Mouse (Mus musculus) urinary bladder, postnatal 10 days (tissue): ENCODE results near the gene Ralgps1.
"Not testable (repeated sequence)": the region's sequence is repeated elsewhere in the genome, so short reads cannot be mapped to it uniquely, and the experiment has no call there.

Experiments used
- DNase-seq: peaks from one replicate; pipeline ENCODE4 v3.0.0; 2022; ENCODE audit warnings: low spot score

Gene Ralgps1

GRCm38 (mm10) chr2:33361139-33361716 lies 10.1 kb downstream of the Ralgps1 start:
- DNase-seq: no peak

GRCm38 (mm10) chr2:33360564-33360963 lies 10.7 kb downstream of the Ralgps1 start:
- no peak for DNase-seq

GRCm38 (mm10) chr2:33359184-33359583 lies 12.1 kb downstream of the Ralgps1 start:
- DNase-seq: no peak

- DNase-seq: no peak
These were observed 13.9 kb downstream of the Ralgps1 start for GRCm38 (mm10) chr2:33357250-33357838.

- DNase-seq: no peak
These were observed 15.7 kb downstream of the Ralgps1 start for GRCm38 (mm10) chr2:33355558-33355957.

GRCm38 (mm10) chr2:33353432-33353831 lies 17.9 kb downstream of the Ralgps1 start:
- no peak for DNase-seq

- DNase-seq: no peak
These were observed 19.8 kb downstream of the Ralgps1 start for GRCm38 (mm10) chr2:33351449-33351848.

GRCm38 (mm10) chr2:33350921-33351320 lies 20.4 kb downstream of the Ralgps1 start:
- DNase-seq: no peak

GRCm38 (mm10) chr2:33349581-33349980 lies 21.7 kb downstream of the Ralgps1 start:
- DNase-seq: no peak

GRCm38 (mm10) chr2:33349081-33349480 lies 22.2 kb downstream of the Ralgps1 start:
- no peak for DNase-seq

GRCm38 (mm10) chr2:33348260-33348659 lies 23.0 kb downstream of the Ralgps1 start:
- no peak for DNase-seq

- DNase-seq: no peak
These were observed 23.7 kb downstream of the Ralgps1 start for GRCm38 (mm10) chr2:33347607-33348006.

GRCm38 (mm10) chr2:33346749-33347148 lies 24.5 kb downstream of the Ralgps1 start:
- DNase-seq: no peak

- no peak for DNase-seq
These were observed 25.3 kb downstream of the Ralgps1 start for GRCm38 (mm10) chr2:33345956-33346355.

GRCm38 (mm10) chr2:33345475-33345874 lies 25.8 kb downstream of the Ralgps1 start:
- no peak for DNase-seq

- no peak for DNase-seq
These were observed 27.9 kb downstream of the Ralgps1 start for GRCm38 (mm10) chr2:33343413-33343812.

GRCm38 (mm10) chr2:33342148-33342547 lies 29.1 kb downstream of the Ralgps1 start:
- DNase-seq: no peak

GRCm38 (mm10) chr2:33335789-33336188 lies 35.5 kb downstream of the Ralgps1 start:
- no peak for DNase-seq

- DNase-seq: no peak
These were observed 41.7 kb downstream of the Ralgps1 start for GRCm38 (mm10) chr2:33329622-33330021.

- no peak for DNase-seq
These were observed 42.3 kb downstream of the Ralgps1 start for GRCm38 (mm10) chr2:33328941-33329340.

GRCm38 (mm10) chr2:33325359-33325758 lies 45.9 kb downstream of the Ralgps1 start:
- no peak for DNase-seq

GRCm38 (mm10) chr2:33323799-33324595 lies 47.3 kb downstream of the Ralgps1 start:
- no peak for DNase-seq

- not testable (repeated sequence) for DNase-seq
These were observed 48.2 kb downstream of the Ralgps1 start for GRCm38 (mm10) chr2:33323043-33323625.
